Mouse (Mus musculus) stomach, postnatal 0 days (tissue): ENCODE results near the gene Tmem159.

Experiments used
- CTCF ChIP-seq: IDR thresholded peaks from 2 replicates; pipeline ENCODE4 v1.5.1; 2016; ENCODE audit warnings: antibody characterized with exemption, low read depth, mild to moderate bottlenecking, moderate library complexity
- EP300 ChIP-seq: optimal IDR thresholded peaks from 2 replicates; pipeline ENCODE3; 2016; ENCODE audit warnings: antibody characterized with exemption

DNA sequence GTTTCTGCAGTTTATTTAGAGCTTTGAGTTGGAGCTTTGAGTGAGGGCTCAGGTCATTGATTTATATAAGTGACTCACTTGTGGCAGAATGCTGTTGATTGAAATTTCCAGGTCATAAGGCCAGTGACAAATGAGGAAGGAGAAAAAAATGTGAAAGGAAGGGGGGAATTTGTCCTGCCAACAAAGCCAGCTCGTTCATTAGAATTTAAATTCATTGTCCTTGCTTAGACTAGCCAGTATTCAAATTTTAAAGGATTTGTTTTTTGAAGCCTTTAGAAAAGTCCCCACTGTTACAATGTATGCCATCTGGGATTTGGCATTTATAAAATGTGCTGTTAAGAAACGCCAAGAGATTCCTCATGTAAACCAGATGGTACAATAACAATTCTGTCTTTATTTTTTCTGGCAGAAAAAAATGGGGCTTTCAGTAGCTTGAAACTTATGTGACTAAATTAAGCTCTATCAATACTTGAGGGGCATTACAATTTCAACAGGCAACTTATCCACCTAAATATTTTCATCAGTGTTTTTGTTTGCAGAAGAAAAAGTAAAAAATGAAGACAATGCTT lies 54.8 kb downstream of the Tmem159 start:
- TF ChIP-seq EP300 (no peak), CTCF (no peak)
